Mouse (Mus musculus) embryonic fibroblast, embryonic 13.5 days (primary cell): ENCODE data around the gene Aldh4a1.

Experiments
- CTCF ChIP-seq: IDR thresholded peaks from 2 replicates; pipeline ENCODE4 v1.5.1; 2011; ENCODE audit warnings: mild to moderate bottlenecking, control low read depth, low read length, moderate library complexity, borderline replicate concordance; ENCODE audit not compliant: insufficient read depth
- POLR2A ChIP-seq: IDR thresholded peaks from 2 replicates; pipeline ENCODE4 v1.6.1; 2011; ENCODE audit warnings: low read depth, mild to moderate bottlenecking, control low read depth, low read length, moderate library complexity

DNA sequence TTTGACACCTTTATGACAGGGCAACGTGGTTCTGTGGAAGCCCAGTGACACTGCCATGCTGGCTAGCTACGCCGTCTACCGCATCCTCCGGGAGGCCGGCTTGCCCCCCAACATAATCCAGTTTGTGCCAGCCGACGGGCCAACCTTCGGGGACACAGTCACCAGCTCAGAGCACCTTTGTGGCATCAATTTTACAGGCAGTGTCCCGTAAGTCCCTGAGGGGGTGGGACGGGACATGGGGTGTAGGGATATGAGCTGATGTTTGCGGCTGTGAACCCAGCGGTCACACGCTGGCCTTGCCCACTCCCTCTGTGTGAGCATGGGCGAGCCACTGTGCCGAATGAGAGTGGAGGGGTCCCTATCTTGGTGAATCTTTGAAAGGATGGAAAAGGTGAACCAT lies 15.7 kb downstream of the Aldh4a1 start:
- TF ChIP-seq CTCF, result no peak
- no peak for TF ChIP-seq POLR2A
